Mouse (Mus musculus) frontal cortex, postnatal 14 days (tissue): ENCODE data around the gene Nmnat2.
"Not testable (repeated sequence)": the region's sequence is repeated elsewhere in the genome, so short reads cannot be mapped to it uniquely, and the experiment has no call there.

Source experiments
- DNase-seq, 2 experiments: peaks; one replicate each; pipeline ENCODE4 v3.0.0; 2022; ENCODE audit warnings: low spot score in 2 of 2

Gene Nmnat2

DNA sequence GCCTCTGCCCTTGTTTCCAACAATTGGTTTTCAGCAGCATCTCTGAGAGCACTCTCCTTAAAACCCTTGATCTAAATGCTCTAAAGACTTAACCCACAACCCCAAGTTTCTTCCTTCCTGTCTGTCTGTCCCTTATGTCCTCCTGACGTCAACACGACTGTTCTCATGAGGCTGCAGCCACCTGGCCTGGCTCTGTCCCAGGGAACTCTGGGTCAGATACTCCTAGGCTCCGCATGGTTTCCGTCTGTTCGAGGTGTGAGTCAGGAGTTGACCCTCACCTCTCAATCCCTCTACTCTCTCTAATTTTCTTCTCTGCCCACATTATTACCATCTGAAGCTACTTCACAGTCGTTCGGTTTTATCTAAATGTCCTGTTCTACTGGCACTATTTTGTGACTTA lies 103.5 kb downstream of the Nmnat2 start:
- no peak for DNase-seq

DNA sequence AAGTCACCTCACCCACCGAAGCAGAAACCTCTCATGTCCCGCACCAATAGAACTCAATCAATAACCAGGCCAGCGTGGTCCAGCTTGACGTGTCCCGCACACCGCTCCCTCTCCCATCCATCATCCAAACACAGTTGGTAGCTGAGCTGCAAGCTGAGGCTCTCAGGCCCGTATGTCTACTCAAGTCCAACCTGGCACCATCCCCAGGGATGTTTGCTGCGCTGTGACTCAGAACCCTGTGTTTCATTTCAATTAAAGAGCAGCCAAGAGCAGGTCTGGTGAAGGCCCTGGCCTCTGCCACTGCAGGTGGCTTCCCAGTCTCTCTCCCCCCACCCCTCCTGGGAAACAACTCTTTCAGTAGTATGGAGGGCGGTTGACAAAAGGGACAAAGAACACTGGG lies 104.8 kb downstream of the Nmnat2 start:
- no peak for DNase-seq

DNA sequence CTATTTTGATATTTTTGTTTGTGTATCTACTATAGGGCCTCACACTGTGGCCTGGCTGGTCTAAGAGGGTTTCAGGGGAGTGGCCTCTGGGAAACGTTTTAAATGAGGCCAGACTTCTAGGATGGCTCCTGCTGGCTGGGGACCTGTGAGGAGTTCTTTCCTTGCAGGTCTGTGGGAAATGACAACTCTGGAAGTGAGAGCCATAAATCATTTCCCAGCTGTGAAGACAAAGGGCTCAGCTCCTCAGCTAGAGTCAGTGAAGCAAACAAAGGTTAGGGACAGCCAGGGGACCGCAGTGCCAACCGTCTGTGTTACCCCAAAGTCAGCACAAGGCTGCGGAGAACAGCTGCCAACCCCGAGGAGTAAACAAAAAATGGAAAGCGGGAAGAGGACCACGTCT lies 107.8 kb downstream of the Nmnat2 start:
- DNase-seq, result no peak

DNA sequence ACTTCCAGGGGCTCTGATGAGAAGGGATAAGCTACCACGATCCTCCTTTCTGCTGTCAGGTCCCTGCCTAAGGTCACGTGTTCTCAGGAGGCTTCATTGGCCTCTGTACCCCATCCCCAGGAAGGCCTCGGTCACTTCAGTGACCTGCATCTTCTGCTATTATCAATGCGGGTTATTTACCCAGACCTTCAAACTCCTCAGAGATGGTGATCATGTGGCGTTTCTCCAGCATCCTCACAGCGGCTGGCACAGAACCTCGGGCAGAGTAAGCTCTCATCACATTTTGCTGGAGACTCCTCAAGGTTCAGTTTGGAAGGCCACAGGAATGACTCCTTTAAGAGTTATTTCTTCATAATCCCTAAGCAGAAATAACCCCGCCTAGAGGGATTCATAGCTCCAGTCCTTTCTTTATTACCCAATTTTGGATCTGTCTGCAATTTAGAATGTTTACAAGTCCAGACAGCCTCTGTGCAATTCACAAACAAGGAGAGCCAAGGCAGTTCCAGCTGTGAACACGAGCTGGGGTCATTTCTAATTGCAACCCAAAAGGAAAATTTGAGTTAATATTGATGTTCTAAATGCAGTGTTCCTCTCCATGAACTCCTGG lies 110.1 kb downstream of the Nmnat2 start:
- no peak for DNase-seq

DNA sequence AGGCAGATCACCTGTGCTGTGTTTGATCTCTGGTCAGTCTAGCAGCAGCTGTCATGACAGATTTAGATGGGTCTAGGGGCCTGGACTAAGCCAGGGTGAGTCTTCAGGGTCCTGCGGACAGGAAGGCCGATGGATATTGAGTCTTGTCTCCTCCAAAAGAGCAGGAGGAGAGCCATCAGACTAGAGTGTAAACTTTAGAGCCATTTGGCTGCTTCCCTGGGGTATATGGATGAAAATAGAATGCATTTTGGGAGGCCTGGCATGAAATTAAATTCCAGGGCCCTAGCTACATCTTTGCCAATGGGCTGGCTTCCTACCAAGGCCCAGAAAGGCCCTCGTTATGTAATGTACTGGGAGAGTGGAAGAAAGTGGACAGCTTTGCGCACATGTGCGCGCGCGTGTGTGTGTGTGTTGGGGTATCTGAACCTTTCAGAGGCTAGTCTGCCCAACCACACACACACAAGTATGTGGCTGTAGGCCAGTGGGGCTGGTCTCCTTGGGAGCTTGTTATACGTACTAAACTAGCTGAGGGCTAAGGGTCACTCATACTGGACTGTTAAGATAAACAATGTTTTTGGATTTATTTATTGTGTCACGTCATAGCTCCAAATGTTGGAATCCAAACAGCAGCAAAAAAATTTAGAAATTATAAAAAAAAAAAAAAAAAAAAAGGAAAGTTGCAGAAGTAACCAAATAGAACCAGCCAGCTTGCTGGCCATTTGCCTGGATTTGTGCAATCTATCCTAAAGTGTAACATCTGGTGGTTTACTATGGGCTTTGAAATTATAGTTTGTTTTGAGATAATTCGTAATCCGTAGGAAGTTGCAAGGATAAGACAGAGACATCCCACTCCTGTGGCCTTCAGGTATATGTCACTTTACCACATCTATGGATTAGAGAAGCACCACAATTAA lies 110.9 kb downstream of the Nmnat2 start:
- no peak for DNase-seq

DNA sequence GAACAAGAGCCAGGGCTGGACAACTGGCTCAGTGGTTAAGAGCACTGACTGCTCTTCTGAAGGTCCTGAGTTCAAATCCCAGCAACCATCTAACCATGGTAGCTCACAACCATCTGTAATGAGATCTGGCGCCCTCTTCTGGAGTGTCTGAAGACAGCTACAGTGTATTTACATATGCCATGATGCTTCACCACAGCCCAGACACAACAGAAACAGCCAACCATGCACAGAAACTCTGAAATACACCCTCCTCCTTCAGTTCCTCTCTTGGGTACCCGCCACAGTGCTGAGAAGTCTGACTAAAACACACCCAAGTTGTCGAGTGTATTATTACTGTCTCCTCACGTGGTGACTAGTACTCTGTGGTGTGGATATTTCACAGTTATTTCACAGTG lies 111.6 kb downstream of the Nmnat2 start:
- DNase-seq, result no peak

DNA sequence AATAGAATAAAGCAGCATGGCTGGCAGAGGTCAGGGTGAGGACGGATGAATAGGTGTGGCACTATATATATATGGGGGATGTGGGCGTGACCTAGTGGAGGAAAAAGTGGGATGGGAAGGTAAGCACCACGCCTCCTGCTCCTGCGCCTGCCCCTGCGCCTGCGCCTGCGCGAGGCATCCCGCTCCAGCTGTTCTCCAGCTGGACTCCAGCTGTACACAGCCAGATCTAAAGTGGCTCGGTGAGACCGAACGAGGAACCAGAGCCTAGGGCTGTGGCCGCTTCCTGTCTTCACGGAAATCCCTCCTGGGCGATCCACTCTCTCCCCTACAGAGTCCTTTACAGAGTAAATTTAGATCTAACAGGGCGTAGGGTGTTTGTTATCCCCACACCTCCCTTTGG lies 116.8 kb downstream of the Nmnat2 start:
- no peak for DNase-seq

DNA sequence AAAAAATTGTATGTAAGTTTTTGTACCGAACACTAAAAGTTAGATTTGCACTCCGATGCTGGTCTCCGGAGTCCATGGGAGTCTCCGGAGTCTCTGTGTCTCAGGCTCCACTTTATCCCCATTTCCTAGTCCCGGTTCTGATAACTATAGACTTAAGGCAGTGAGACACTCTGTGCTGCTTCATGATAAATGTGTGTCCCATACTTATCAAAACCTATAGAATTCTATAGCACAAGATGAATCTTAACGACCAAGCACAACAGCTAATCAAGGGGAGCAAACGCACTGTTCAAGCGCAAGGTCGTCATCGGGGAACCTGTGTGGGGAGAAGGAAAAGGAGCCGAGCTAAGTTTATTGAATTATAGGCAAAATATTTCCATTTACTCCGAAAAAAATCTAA lies 117.2 kb downstream of the Nmnat2 start:
- no peak for DNase-seq

DNA sequence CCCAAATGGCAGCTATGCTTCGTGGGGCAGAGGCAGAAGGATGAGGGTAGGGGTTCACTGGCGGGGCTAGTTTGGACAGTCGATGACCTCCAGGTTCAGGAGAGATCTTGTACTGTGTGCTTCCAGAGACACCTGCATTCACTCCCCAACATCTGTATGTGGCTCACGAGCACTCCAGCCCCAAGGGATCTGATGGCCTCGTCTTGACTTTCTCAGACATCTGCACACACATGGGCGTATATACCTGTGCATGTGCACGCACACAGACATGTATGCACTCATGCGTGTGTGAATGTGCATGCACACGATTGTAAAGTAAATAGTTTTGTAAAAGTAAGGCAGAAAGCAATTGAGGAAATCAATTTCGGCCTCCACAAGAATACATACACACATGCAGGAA lies 117.9 kb downstream of the Nmnat2 start:
- DNase-seq, result no peak

DNA sequence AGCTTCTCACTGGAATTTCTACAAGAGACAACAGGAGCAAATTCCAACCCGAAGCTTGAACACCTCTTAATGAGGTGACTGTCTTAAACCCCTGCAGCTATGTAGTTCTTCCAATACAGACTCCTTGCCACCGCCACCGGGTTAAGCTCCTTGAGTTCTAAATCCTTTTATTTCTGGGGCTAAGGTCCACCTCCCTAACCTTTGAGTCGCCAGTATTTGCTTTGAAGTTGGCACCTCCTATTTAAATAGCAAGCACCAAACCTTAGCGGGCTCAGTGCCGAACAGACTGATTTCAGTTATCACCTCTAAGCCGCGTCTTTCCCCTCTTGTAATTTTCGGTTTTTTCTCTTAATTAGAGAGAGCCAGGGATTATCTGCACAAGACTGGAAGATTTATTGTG lies 118.6 kb downstream of the Nmnat2 start:
- no peak for DNase-seq

DNA sequence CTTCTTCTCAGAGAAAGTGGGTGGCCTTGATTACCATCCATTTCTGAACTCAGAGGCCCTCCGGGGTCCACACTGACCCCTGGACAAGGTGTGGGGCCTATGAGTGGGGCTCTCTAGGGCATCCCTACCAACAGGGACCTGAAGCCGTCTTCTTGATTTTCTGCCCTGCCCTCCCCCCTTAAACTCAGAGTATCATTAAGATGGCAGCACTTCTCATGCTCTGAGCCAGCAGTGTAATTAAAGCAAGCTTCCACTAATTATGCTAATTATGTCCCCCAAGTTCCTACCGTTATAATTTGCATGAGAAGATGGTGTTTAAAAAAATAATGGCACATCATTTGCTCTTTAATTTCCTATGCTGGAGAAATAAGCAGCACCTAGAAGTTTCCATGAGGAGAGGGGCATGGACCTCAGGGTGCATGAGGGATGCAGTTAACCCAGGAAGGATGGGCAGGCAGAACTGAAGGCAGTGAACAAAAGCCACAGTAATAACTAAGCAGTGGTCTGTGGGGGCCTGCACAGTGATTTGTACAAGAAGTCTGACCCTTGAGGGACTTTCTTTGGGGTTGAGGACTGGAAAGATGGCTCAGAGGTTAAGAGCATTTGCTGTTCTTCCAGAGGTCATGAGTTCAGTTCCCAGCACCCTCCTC lies 120.4 kb downstream of the Nmnat2 start:
- DNase-seq, result no peak

DNA sequence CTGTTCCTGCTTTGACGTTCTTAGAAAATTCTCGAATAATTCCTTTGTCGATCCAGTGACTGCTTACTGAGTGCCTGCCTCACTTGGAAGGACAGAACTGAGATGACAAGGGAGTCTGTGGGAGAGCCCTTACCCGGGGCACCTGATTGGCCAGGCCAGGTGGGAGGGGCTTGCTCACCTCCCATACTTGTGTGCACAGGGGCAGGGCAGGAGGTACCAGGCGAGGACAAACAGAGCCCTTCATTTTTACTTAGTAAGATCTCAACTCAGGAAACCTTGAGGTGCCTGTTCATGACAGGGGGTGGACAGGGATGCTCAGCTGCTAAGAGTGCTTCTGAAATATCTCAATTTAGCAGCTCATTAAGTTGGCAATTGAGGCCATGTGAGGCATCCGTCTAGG lies 121.2 kb downstream of the Nmnat2 start:
- DNase-seq, result no peak

DNA sequence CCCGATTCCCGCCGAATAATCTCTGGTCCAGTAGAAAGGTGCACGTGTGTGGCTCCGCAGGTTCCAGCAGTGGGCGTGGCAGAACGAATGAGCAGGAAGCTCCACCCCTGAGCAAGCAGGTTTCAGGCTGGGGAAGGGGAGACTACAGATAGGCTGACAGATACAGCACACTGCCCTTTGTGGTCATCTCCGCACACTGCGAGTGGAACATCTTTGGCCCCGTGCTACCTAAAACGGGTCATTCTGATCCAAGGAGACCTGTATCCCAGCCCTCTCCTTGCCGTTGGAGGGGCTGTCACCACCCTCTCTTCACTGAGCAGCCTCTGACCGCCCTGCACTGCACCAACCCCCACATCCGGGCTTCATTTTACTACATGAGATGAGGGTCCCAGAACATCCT lies 128.4 kb downstream of the Nmnat2 start:
- DNase-seq, result not testable (repeated sequence)

DNA sequence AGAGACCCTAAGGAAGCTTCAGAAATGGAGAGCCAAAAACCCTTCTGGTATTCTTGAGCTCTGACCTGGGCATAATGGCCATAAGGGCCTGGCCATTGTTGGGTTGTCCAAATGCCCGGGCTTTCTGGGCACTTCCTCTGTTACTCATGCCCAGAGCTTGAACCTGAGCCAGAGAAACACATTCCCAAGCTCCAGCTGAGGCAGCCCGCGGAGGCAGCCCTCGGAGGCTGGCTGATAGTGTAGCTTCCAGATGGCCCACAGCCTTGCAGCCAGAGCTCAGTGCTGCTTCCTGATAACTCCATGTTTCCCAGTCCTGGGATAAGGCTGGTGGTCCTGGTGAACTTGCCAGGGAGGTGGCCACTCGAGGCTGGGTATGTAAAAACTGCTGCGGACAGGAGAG lies 129.4 kb downstream of the Nmnat2 start:
- DNase-seq, result no peak

DNA sequence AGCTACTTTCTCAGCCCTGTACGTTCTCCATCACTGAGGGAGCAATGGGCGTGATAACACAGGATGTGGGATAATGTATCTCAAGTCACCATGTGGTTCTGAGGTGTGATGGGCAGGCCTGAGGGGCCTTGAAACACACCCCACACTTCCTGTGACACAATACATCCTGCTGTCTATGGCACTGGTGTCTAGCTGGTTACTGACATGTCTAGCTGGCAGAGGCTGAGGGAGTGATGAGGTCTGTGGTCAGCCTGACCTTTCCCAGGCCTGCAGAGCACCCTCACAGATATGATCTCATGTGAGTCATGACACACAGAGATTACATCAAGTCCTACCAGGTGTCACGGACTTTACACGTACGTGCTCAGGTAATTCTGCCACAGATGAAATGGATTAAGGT lies 130.4 kb downstream of the Nmnat2 start:
- DNase-seq, result no peak

DNA sequence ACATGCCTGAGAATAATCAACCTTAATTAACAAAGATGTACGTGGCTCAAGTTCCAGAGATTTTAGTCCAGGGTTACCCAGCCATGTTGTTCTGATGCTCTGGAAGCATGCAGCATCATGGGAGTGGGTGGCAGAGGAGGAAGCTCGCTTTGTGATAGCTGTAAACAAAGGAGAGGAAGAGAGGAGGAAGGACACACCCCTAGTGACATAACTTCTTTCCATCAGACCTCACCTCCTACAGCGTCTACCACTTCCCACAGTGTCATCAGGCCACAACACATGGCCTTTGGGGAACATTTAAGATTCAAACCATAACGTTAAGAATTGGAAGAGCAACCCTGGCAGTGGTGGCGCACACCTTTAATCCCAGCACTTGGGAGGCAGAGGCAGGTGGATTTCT lies 133.0 kb downstream of the Nmnat2 start:
- no peak for DNase-seq

DNA sequence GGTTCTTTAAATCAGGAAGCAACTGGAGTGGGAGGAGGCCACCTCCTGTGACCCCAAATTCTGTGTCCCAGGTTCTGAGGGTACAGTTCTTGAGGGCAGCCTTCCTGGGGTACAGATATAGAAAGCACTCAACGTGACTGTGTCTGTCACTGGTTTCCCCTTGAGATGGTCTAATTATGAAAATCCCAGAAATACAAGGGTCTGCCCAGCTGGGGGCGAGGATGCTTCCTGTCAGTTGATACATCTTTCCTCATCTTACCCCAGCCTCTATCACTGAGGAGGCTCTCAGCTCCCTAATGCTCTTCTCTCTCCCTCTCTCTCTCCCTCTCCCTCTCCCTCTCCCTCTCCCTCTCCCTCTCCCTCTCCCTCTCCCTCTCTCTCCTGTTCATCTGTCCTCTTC lies 135.3 kb downstream of the Nmnat2 start:
- DNase-seq, result no peak

DNA sequence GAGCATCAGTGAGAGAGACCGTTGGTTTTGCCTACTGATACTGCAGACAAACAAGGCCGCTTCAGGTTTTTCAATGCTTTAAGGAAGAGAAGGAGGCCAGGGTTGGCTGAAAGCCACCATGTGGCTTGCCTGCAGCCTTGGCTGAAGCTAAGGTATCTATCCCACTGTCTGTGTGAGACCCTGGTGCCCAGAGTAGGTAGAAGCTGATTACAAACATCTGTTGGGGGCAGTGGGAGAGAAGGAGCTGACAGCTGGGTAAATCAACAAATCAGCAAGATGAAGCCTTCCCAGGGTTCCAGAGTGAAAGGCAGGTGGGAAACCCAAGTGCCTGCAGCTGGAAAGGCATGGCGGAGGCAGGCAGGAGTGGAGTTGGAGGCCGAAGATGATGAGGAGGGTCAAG lies 136.0 kb downstream of the Nmnat2 start:
- no peak for DNase-seq

DNA sequence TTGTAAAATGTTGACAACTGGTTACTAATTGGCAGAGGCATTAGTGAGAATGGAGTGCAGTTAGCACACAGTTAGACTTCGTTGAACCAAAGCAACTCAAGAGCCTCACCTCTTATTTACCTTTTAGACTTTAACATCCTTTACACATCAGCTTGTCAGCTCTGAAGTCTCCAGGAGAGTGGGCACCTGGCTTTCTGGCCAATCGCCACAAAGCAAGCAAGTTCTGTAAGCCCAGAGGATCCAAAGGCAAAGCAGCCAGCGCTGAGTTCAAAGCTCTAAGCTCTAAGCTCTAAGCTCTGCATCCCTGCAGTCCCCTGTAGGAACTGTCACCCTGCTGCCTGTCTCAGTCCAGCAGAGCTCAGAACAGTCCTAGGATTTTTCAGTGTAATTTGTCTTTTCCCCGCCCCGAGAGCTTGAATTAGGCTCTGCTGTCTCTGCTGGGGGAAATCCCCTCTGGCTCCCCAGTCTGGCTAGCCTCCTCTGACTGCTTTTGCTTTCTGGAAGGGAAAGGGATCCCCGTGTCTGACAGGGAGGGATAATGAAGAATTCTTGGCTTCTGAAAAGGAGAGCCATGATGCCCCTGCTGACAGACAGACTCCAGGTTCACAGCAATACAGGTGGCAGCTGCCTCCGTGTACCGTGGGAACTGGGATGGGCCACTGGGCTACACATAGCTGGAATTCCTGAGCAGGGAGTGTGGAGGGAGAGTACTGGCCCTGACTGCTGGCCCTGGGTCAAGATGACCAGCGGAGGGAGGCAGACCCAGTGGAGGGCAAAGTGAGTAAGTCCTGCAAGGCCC lies 136.8 kb downstream of the Nmnat2 start:
- no peak for DNase-seq

DNA sequence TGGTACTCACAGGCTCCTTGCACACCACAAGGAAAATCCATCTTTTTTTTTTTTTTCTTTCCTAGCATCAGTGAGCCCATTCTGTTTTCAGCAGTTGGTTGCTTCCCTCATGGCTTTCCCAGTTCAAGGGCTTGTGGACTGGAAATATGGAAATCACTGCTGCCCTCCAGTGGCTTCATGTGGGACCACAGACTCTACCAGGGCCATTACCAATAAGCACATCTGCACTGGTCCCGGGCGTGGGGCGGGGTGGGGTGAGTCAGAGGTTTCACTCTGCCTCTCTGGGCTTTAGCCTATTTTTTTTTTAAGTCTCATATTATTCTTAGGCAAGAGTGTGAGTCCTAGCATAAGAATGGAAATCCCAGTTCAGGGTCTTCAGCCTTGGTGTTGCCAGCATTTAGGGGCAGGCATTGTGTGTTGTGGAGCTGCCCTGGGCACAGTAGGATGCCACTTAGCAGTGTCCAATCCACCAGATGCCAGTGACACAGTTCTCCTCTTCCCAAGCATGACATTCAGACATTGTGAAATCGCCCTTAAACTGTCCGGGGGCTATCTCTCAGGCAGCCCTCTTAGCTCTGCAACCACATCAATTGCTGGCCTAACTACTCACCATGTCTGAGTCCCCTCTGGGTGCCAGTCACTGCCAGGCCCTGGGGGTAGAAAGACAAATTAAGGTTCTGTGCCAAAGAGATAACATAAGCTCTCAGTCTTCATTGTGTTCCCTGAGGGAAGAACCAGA lies 137.6 kb downstream of the Nmnat2 start:
- peak; percentile 52 to 70 for DNase-seq

DNA sequence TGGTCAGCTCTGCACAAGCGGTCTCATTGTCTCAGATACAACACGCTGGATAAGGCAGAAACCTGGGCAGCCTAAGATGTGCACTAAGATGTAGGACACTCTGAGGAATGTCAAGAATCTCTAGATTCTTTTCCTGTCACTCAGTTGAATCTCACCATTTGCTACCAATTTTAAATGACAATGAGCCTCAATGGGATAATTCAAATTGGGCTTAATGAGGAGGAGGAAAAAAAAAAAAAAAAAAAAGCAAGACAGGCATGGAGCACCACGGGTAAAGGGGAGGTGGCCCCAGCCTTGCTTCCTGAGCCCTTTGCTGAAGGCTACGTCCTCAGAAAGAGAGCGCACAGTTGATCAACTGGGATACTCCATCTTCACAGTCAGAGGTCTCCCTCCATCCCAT lies 138.4 kb downstream of the Nmnat2 start:
- no peak for DNase-seq

DNA sequence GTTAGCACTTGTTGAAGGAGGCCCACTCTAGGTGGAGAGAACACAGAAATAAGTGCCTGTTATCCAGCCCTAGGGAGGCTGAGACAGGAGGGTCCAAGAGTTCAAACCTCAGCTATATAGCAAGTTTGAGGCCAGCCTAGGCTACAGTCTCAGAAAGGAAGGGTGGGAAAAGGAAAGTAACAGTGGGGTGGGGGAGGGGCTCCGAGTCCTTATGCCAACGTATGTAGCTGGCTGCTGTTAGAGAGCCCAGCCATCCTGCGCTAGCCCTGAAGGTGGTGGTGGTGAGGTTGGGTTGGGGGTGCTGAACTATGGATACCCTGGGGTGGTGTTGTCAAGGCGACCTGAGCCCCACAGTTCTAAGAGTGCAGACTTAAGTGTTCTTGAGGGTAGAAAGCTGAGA lies 138.8 kb downstream of the Nmnat2 start:
- DNase-seq, result no peak
